Mouse (Mus musculus) heart, embryonic 10.5 days (tissue): ENCODE data around the gene Gm45837. TPM values are rescaled to one million over a fixed set of nuclear protein-coding genes. Genes with fewer than 3 reads are reported as not detected.
A peak's percentile ranks its signal among the peaks of the same experiment; 100 is the strongest.

Source experiments
- DNase-seq: peaks from one replicate; pipeline ENCODE4 v3.0.0-alpha.2; 2017; ENCODE audit warnings: low spot score
- H3K27ac ChIP-seq: fragments of 300-500 bp; sonication (generic); 2 replicates; pipeline ENCODE4 v1.5.1; 2016; ENCODE audit warnings: mild to moderate bottlenecking
- H3K27me3 ChIP-seq: fragments of 300-500 bp; sonication (generic); 2 replicates; pipeline ENCODE4 v1.6.1; 2016; ENCODE audit warnings: mild to moderate bottlenecking; ENCODE audit not compliant: poor library complexity, insufficient read depth, severe bottlenecking
- H3K36me3 ChIP-seq: fragments of 300-500 bp; sonication (generic); 2 replicates; pipeline ENCODE4 v1.6.1; 2016; ENCODE audit warnings: mild to moderate bottlenecking, moderate library complexity
- H3K4me1 ChIP-seq: fragments of 300-500 bp; sonication (generic); 2 replicates; pipeline ENCODE4 v1.6.1; 2016; ENCODE audit warnings: mild to moderate bottlenecking
- H3K4me3 ChIP-seq: fragments of 300-500 bp; sonication (generic); 2 replicates; pipeline ENCODE4 v1.5.1; 2016; ENCODE audit warnings: mild to moderate bottlenecking, moderate library complexity
- H3K9me3 ChIP-seq: fragments of 300-500 bp; sonication (generic); 2 replicates; pipeline ENCODE4 v1.6.1; 2016; ENCODE audit warnings: mild to moderate bottlenecking, moderate library complexity
- WGBS: fragments of 180-500 bp; shearing (Covaris S2); methylation state at CpG from one replicate; pipeline ENCODE4 v1.1.7; 2016; 5-methylcytosine and 5-hydroxymethylcytosine counted together
- polyA plus RNA-seq: library from polyadenylated mRNA; unstranded; fragments of >200 nt; fragmentation: Nextera tagmentation; extraction: Ambion mirVana; gene quantifications from 2 replicates; pipeline ENCODE4 v1.2.1, GENCODE M21; 2016

Gm45837 gene
- polyA plus RNA-seq, 1 experiment from 2014 or later = not detected

DNA sequence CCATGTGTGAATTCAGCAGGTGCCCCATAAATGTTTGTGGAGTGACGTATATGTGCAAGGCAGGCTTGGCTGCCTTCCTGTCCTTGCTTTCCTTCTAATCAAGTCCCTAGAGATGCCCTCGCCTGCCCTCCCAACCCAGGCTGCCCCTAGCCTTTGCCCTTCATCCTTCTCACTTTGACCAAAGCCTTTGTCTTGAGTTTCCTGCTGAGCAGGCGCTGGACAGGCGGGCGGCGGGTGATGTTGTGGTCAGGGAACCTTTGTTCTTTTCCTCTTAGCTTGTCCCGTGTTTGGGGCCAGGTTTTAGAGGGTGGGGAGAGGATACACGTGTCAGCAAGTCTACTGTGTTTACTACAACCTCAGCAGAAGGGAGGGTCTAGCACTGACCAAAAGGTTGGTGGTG is 43.0 kb downstream of the Gm45837 start:
- Histone ChIP-seq H3K9me3 (no peaks in the 10 kb centered on the region), H3K36me3 (no peaks in the 10 kb centered on the region), H3K27me3 (peaks cover 72% of the 10 kb centered on the region), H3K27ac (no peak overlapping the region), H3K4me1 (peaks cover 15% of the 10 kb centered on the region), H3K4me3 (no peak overlapping the region)
- no peak for DNase-seq
- WGBS = 35% methylated on average over 8 of the region's 8 CpGs

DNA sequence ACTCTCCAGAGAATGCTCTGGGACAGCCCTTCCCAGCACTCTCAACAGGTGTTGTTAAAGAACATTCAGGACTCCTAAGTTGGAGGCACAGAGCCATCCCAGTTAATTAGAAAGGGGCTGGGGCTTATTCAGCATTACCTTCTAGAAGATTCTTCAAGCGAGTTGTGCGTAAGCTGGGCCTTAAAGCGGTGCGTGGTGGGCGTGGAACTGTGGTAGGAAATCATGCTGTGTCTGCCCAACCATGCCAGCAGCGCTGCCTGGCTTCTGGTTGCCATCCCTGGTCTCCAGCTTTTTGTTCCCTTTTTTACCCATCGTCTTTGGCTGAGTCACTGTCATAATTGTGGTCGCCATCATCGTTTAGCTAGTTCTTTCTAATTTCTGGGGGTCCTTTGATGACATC is 43.8 kb downstream of the Gm45837 start:
- 88% methylated on average over 9 of the region's 9 CpGs for WGBS
- DNase-seq = no peak
- Histone ChIP-seq H3K9me3 (no peaks in the 10 kb centered on the region), H3K4me1 (peaks cover 22% of the 10 kb centered on the region), H3K4me3 (no peak overlapping the region), H3K27me3 (peaks cover 76% of the 10 kb centered on the region), H3K27ac (no peak overlapping the region), H3K36me3 (no peaks in the 10 kb centered on the region)

DNA sequence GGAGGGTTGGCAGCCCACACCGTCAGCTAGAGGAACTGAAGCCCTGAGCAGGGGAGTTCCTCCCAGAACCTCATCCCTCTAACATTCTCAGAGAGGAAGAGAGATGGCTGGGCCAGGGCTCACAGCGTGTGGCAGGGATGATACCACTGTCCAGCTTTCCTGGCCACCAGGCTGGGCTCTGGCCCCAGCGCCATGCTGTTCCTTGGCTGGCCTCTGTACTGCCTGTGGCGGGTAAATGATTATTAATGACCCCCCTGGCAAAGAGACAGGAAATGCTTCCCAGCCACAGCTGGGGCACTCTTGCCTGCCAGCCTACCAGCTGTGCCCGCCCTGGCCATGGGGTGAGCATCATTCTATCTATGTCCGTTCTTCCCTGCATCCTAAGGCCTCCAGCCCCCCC is 44.5 kb downstream of the Gm45837 start:
- 83% methylated on average over 6 of the region's 6 CpGs for WGBS
- H3K27me3 ChIP-seq = peaks cover 79% of the 10 kb centered on the region
- no peaks in the 10 kb centered on the region for H3K9me3 ChIP-seq

DNA sequence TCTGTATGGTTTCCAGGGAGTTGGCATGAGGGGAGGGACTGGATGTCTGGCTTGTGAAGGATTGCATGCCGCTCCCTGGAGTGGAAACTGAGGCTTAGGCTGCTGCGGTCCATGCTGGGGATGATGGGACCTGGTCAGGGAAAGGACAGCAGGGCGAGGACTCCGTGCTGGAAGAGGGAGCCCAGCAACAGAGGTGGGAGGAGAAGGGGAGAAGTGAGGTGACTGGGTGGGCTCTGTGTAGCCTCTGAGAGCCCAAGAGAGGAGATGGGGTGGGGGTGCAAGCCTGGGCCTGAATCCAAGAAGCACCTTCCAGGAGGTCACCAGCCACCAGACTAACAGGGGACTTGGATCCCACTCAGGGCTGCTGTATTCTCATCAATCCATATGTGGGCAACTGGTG is 45.6 kb downstream of the Gm45837 start:
- H3K36me3 ChIP-seq = no peaks in the 10 kb centered on the region

More for the DNA sequence above, 44.5 kb downstream of the Gm45837 start:
- no peak for DNase-seq
- H3K36me3 ChIP-seq = no peaks in the 10 kb centered on the region
- peaks cover 27% of the 10 kb centered on the region for H3K4me1 ChIP-seq
- no peak overlapping the region for H3K4me3 ChIP-seq
- H3K27ac ChIP-seq = no peak overlapping the region

DNA sequence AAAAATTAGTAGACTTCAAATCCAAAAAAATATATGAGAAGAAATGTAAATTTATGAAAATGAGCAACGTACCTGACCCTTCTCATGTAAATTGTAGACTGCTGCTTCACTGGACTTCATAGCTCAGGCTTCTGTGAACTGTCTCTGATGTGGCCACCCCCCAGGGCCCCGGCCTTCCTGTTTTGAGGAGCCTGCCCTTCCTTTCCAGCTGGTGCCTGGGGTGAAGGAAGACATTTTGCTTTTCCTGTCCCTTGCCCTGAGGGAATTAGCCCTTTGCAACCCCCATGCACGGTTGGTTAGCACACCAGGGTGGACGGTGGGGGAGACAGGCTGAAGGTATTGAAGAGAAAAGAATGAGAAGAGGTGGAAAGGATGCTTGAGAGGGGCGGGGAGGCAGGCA is 46.1 kb downstream of the Gm45837 start:
- Histone ChIP-seq H3K9me3 (no peaks in the 10 kb centered on the region), H3K36me3 (no peaks in the 10 kb centered on the region), H3K4me1 (peaks cover 26% of the 10 kb centered on the region), H3K4me3 (no peak overlapping the region), H3K27me3 (peaks cover 83% of the 10 kb centered on the region), H3K27ac (no peak overlapping the region)
- DNase-seq = no peak
- WGBS = 42% methylated on average over 5 of the region's 5 CpGs

More for the DNA sequence above, 45.6 kb downstream of the Gm45837 start:
- Histone ChIP-seq H3K27ac (no peak overlapping the region), H3K27me3 (peaks cover 83% of the 10 kb centered on the region), H3K9me3 (no peaks in the 10 kb centered on the region), H3K4me1 (peaks cover 28% of the 10 kb centered on the region), H3K4me3 (no peak overlapping the region)
- no peak for DNase-seq
- WGBS = 74% methylated on average over 4 of the region's 4 CpGs

DNA sequence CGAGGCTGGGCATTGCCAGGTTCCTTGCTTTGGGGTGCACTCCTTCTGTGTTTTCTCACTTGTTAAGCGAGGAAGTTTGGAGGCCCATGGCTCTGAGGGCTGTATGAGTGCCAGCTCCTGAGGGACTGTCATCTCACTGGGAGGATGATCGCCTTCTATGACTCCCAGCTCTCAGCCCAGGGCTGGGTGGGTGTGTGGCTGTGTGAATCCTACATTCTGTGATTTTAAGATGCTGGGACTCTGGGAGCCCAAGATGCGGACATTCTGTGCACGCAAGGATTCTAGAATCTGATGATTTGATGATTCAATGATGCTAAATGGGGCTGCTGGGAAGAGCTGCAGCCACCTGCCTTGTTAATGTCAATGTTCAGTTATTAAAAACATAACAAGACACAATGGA is 46.6 kb downstream of the Gm45837 start:
- Histone ChIP-seq H3K36me3 (no peaks in the 10 kb centered on the region), H3K27me3 (peaks cover 83% of the 10 kb centered on the region), H3K4me1 (peaks cover 28% of the 10 kb centered on the region), H3K4me3 (no peak overlapping the region), H3K27ac (no peak overlapping the region), H3K9me3 (no peaks in the 10 kb centered on the region)
- 73% methylated on average over 5 of the region's 5 CpGs for WGBS
- DNase-seq = no peak

DNA sequence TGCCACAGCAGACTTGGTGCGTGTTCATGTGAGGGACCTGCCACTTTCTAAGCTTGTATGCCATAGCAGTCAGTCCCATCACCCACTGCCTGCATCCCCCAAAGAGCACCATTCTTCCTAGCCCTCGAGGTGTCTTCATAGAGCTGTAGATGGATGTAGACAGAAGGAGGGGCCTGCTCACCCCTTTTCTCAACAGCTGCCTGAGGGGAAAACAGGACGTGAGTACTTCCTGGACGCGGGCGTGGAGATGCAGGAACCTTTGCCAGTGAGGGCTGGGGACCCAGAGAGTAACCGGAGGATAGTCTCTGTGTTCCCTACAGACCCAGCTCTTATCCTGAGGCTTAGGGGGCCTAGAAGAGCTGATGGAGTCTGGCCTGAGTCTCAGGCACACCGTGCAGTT is 47.1 kb downstream of the Gm45837 start:
- Histone ChIP-seq H3K36me3 (no peaks in the 10 kb centered on the region), H3K4me1 (peaks cover 33% of the 10 kb centered on the region), H3K27ac (no peak overlapping the region), H3K27me3 (peaks cover 82% of the 10 kb centered on the region), H3K4me3 (no peak overlapping the region), H3K9me3 (no peaks in the 10 kb centered on the region)
- no peak for DNase-seq
- 51% methylated on average over 8 of the region's 8 CpGs for WGBS

DNA sequence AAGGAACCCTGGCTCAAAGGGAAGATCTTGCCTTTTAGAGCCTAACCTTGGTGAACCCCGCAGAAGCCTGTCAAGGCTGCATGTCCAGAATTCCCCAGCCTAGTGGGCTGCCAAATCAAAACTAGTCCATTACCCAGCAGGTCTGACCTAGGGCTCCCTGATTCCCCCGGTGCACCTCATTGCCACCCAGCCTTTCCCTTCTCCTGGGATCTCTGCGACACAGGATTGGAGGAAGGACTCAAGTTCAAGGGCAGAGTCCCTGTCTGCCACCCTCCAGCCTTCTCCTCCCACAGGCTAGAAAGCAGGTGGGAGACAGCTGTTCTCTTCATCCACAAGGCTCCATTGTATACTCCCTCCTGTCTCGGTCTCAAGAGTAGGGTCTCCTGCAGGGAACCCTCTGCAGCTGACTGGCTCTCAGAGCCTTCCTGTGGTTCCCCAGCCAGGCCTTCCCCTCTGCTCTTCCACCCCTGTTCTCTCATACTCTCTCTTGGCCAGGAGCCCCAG is 47.6 kb downstream of the Gm45837 start:
- 68% methylated on average over 4 of the region's 4 CpGs for WGBS
- H3K9me3 ChIP-seq = no peaks in the 10 kb centered on the region
- H3K27ac ChIP-seq = no peak overlapping the region
- H3K36me3 ChIP-seq = no peaks in the 10 kb centered on the region
- H3K4me3 ChIP-seq = no peak overlapping the region
- H3K27me3 ChIP-seq = peaks cover 76% of the 10 kb centered on the region
- H3K4me1 ChIP-seq = peaks cover 38% of the 10 kb centered on the region
- DNase-seq = no peak

DNA sequence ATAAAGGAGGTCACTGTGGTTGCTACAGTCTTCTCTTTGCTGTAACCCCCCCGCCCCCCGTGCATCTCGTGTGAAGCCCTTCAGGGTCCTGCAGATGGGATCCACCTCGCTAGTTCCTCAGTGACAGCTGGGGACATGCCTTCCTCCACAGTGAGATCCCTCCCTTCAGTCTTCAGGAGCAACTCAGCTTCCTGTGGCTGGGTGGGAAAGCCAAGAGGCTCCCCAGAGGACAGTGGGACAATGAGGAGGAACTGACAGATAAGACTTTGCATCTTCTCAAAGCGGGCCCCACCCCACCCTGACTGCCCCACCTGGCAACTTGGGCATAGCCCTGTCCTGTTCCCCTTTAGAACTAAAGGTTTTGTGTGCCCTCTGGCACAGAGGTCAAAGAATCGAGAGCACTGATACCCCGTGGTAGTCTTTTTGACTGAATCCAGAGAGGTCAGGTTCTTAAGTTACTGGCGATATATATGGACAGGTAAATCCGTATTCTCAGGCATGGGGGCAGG is 48.7 kb downstream of the Gm45837 start:
- H3K27ac ChIP-seq = no peak overlapping the region
- WGBS = 70% methylated on average over 9 of the region's 9 CpGs
- peaks cover 72% of the 10 kb centered on the region for H3K27me3 ChIP-seq
- peaks cover 43% of the 10 kb centered on the region for H3K4me1 ChIP-seq
- H3K4me3 ChIP-seq = no peak overlapping the region
- no peak for DNase-seq
- H3K36me3 ChIP-seq = no peaks in the 10 kb centered on the region
- no peaks in the 10 kb centered on the region for H3K9me3 ChIP-seq

DNA sequence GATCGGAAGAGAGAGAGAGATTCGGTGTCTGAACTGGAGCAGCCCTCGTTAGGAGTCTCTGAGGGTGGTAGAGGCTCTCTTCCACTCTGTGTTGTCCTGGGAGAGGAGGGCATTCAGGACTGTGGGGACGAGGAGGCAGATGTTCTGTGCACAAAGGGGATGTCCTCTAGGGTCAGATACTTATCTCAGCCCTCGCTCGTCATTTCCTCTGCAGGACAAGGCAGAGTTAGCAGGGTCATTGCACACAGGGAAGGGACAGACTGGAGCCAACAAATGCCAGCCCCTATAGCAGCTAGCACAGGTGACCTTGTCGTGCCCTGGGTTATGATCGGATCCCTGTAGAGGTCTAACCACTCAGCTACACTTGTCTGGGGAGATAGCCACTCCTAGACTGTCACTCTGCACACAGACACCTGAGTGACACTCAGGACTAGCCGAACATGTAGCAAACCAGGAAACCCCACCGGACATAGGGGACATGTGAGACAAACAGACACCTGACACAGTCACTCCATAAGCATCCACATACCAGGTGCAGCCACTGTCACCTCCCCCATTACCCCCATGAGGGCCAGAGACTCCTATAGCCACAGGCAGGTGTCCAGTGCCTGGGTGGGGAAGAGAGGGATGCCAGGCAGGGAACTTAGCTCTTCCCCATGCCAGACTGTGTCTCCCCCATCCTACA is 49.4 kb downstream of the Gm45837 start:
- Histone ChIP-seq H3K4me3 (no peak overlapping the region), H3K27ac (peak overlapping the region; percentile 48; the same call in 1 of the 2 replicates), H3K36me3 (no peaks in the 10 kb centered on the region), H3K9me3 (no peaks in the 10 kb centered on the region), H3K4me1 (peaks cover 49% of the 10 kb centered on the region), H3K27me3 (peaks cover 71% of the 10 kb centered on the region)
- WGBS = 46% methylated on average over 10 of the region's 10 CpGs
- DNase-seq = no peak

DNA sequence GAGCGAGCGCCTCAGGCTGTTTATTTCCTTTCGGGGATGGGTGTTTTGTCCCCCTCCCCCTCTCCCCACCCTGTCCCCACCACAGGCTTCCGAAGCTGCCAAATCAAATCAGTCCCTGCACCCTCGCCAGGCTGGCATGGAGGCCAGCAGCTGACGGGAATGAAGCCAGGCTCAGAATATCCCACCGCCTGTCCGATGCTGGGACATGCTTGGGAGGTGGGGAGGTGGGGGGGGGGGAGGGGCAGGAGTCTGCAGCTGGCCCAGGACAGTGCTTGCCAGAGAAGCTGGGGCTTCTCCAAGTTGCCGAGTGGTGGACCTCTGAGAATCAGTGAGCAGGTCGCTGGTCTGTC is 49.9 kb downstream of the Gm45837 start:
- peaks cover 54% of the 10 kb centered on the region for H3K4me1 ChIP-seq
- no peaks in the 10 kb centered on the region for H3K36me3 ChIP-seq
- WGBS = 42% methylated on average over 10 of the region's 10 CpGs
- H3K4me3 ChIP-seq = no peak overlapping the region
- H3K27ac ChIP-seq = peak overlapping the region; percentile 48; the same call in 1 of the 2 replicates
- H3K27me3 ChIP-seq = peaks cover 66% of the 10 kb centered on the region
- no peak for DNase-seq
- H3K9me3 ChIP-seq = no peaks in the 10 kb centered on the region

DNA sequence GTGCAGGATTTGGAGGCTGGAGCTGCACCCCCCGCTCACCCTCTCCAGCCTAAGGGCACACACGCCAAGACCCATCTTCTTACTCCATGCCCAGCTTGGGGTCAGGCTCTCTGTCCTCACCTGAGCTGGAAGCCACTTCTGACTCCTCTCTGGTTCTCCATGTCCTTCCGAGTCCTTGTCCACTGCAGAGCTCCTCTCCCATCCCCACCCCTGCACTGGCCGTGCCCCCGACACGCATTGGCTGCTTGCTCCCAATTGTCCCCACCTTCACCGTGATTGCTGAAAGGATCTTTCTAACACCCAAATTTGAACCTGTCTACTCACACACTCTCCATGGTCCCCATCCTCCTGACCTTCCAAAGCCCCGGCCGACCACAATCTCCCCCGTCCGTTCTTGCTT is 50.9 kb downstream of the Gm45837 start:
- DNase-seq = no peak
- 69% methylated on average over 11 of the region's 11 CpGs for WGBS
- Histone ChIP-seq H3K9me3 (no peaks in the 10 kb centered on the region), H3K4me3 (no peak overlapping the region), H3K27me3 (peaks cover 56% of the 10 kb centered on the region), H3K4me1 (peaks cover 61% of the 10 kb centered on the region), H3K36me3 (no peaks in the 10 kb centered on the region), H3K27ac (no peak overlapping the region)

DNA sequence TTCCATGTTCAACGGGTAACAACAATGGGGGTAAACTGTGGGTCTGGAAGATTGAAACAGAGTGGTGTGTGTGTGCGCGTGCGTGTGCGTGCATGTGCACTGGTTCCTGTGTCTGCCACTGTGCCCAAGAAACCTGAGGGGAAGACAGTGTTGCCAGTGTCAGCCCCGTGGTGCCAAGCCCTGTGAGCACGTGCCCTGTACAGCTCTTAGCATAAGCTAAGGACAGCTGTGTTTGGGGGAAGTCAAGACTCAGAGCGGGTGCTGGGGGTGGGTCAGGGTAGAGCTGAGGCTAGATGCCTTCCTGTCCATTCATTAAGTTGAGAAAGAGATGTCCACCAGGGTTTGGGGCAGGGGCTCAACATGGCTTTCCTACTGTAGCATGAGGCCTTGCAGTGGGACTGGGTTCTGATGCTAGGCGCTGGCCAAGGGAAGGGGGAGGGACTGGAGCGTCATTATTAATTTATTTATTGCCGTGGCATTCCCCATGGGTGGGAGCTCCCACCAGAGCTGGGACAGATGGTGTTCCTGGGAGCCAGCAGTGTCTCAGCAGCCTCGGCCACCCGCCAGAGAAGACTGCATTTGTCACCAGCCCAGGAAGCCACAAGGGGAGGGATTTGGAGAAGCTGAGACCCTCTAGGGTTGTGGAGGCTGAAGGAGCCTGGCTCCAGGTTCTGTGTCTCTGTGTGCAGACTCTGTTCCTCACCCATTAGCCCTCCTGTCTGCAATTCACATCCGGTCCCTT is 51.8 kb downstream of the Gm45837 start:
- no peak overlapping the region for H3K27ac ChIP-seq
- H3K27me3 ChIP-seq = peaks cover 48% of the 10 kb centered on the region
- no peak for DNase-seq
- H3K36me3 ChIP-seq = no peaks in the 10 kb centered on the region
- 77% methylated on average over 14 of the region's 14 CpGs for whole genome bisulfite sequencing
- H3K4me3 ChIP-seq = no peak overlapping the region
- no peaks in the 10 kb centered on the region for H3K9me3 ChIP-seq
- H3K4me1 ChIP-seq = peaks cover 63% of the 10 kb centered on the region
